In the genomic region with DNA sequence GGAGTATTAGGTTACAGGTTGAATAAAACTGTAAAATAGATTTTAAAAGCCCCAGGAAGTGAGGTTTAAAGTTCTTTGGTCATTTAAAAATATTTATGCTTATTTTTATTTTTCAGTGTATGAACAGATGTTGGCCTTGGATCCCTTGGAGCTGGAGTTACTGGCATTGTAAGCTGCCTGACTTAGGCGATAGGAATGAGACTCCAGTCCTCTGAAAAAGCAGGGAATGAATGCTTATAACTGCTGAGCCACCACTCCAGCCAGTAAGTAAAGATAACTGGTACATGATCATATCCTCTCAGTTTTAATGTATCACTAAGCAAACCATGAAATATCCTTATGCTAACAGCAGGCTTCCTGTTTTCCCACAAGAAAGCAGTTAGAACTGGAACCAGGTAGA, we compare ENCODE assay signal across 40 mouse cellular contexts. TPM values are rescaled to one million over a fixed set of nuclear protein-coding genes. Genes with fewer than 3 reads are reported as not detected.
A peak's percentile ranks its signal among the peaks of the same experiment; 100 is the strongest.
DNase-seq lines count a peak whose midpoint lies in the region; ATAC-seq and TF ChIP-seq lines count a peak whose summit lies in the region.
"Had no signal": no experiment of that assay in that cellular context is flagged by ENCODE, and none has a peak within 500 bp of the region (broad histone marks: within the 10 kb centered on the region; RNA-seq: fewer than 3 reads in every experiment).

No protein-coding gene starts in this region.

- TF ChIP-seq CTCF in gastrocnemius, adult 2 months (IDR thresholded peaks at IDR 0.05): no peak
- TF ChIP-seq CTCF in small intestine, adult 2 months (IDR thresholded peaks at IDR 0.05; ENCODE audit: extremely low read depth, insufficient read length, insufficient replicate concordance, low read depth, low read length): no peak

- no peak for ATAC-seq in kidney, embryonic 16.5 days (ENCODE audit: low FRiP score, low TSS enrichment)
- ATAC-seq: forebrain, postnatal 0 days; intestine, postnatal 0 days; midbrain, embryonic 15.5 days had no signal

- H3K4me3 ChIP-seq in gastrocnemius, adult 2 months: no peak overlapping the region
- no peak overlapping the region for H3K4me3 ChIP-seq in kidney, embryonic 16.5 days (ENCODE audit: low read length)
- no peak overlapping the region for H3K4me3 ChIP-seq in small intestine, adult 2 months (ENCODE audit: low read depth, low read length)
- H3K4me3 ChIP-seq: embryonic facial prominence, embryonic 13.5 days; erythroblast, embryonic 14.5 days; forebrain, embryonic 12.5 days; hindbrain, embryonic 13.5 days; liver, embryonic 15.5 days; lung, embryonic 15.5 days; midbrain, embryonic 10.5 days; midbrain, embryonic 15.5 days; neural tube, embryonic 12.5 days had no signal

- TF ChIP-seq POLR2A in small intestine, adult 2 months (IDR thresholded peaks at IDR 0.05; ENCODE audit: low read depth, low read length): no peak

- H3K27me3 ChIP-seq in kidney, embryonic 16.5 days (ENCODE audit: insufficient read depth, low read length): no peaks in the 10 kb centered on the region
- H3K27me3 ChIP-seq in small intestine, adult 2 months (ENCODE audit: control insufficient read depth, insufficient read depth, low read length): no peaks in the 10 kb centered on the region
- H3K27me3 ChIP-seq: embryonic facial prominence, embryonic 13.5 days; forebrain, embryonic 12.5 days; hindbrain, embryonic 13.5 days; liver, embryonic 15.5 days; lung, embryonic 15.5 days; midbrain, embryonic 15.5 days; neural tube, embryonic 12.5 days had no signal

- H3K9me3 ChIP-seq in kidney, embryonic 16.5 days (ENCODE audit: low read length): no peaks in the 10 kb centered on the region
- H3K9me3 ChIP-seq: embryonic facial prominence, embryonic 13.5 days; forebrain, embryonic 12.5 days; hindbrain, embryonic 13.5 days; liver, embryonic 15.5 days; lung, embryonic 15.5 days; midbrain, embryonic 10.5 days; midbrain, embryonic 15.5 days; neural tube, embryonic 12.5 days had no signal

- H3K4me2 ChIP-seq in kidney, embryonic 16.5 days (replicated peaks; ENCODE audit: low read depth, low read length): no peak overlapping the region
- H3K4me2 ChIP-seq: embryonic facial prominence, embryonic 13.5 days; forebrain, embryonic 12.5 days; hindbrain, embryonic 13.5 days; liver, embryonic 15.5 days; lung, embryonic 15.5 days; midbrain, embryonic 15.5 days; neural tube, embryonic 12.5 days had no signal

- 66% methylated on average over 1 of the region's 1 CpGs for WGBS in kidney, embryonic 16.5 days
- 57% methylated on average over 1 of the region's 1 CpGs for WGBS in small intestine, adult 2 months

- intact Hi-C loops in gastrocnemius, adult 2 months (cut with DNase I): no loop called here
- intact Hi-C loops in gastrocnemius, postnatal 14 days (cut with DNase I; ENCODE audit: low total_unique reads): no loop called here

- H3K4me1 ChIP-seq in kidney, embryonic 16.5 days (ENCODE audit: insufficient read depth, low read length): peaks cover 40% of the 10 kb centered on the region
- peaks cover 12% of the 10 kb centered on the region; the same call in 1 of the 2 replicates for H3K4me1 ChIP-seq in small intestine, adult 2 months (ENCODE audit: control insufficient read depth, insufficient read depth, insufficient read length, low read length)

- H3K27ac ChIP-seq in gastrocnemius, adult 2 months: peak overlapping the region; percentile 66
- 0 out of 2 replicates have a peak overlapping the region, but pooled peaks have one; percentile 3 for H3K27ac ChIP-seq in kidney, embryonic 16.5 days (ENCODE audit: low read length)
- H3K27ac ChIP-seq in small intestine, adult 2 months (ENCODE audit: insufficient read depth, low read depth, low read length): 0 out of 2 replicates have a peak overlapping the region, but pooled peaks have one; percentile 49
- H3K27ac ChIP-seq: embryonic facial prominence, embryonic 13.5 days; forebrain, embryonic 12.5 days; hindbrain, embryonic 13.5 days; liver, embryonic 15.5 days; lung, embryonic 15.5 days; midbrain, embryonic 10.5 days; midbrain, embryonic 15.5 days; neural tube, embryonic 12.5 days; stomach, postnatal 0 days had no signal

- DNase-seq in gastrocnemius, adult 2 months: no peak
- no peak for DNase-seq in gastrocnemius, postnatal 14 days
- no peak for DNase-seq in kidney, adult 8-10 months
- peak; percentile 73 for DNase-seq in NIH3T3 (ENCODE audit: low read depth)
- no peak for DNase-seq in cerebellum, adult 9-10 months
- DNase-seq: adrenal gland, postnatal 10 days; cerebellum, adult 11 months; cerebellum, postnatal 10 days; forebrain, postnatal 0 days; gastrocnemius, postnatal 10 days; heart, postnatal 4 days; kidney, postnatal 25 days; layer of hippocampus, postnatal 36 days; liver; right cerebral cortex, adult 18-20 months; thymus, adult 18-20 months; thymus, postnatal 25 days had no signal

- H3K9ac ChIP-seq in kidney, embryonic 16.5 days (replicated peaks; ENCODE audit: low read length): no peak overlapping the region
- H3K9ac ChIP-seq: forebrain, embryonic 12.5 days; forebrain, postnatal 0 days; hindbrain, embryonic 13.5 days; liver, embryonic 15.5 days; lung, embryonic 15.5 days; midbrain, embryonic 15.5 days; neural tube, embryonic 12.5 days had no signal

- H3K36me3 ChIP-seq in kidney, embryonic 16.5 days (ENCODE audit: insufficient read depth, low read length): no peaks in the 10 kb centered on the region
- peaks cover 2% of the 10 kb centered on the region; the same call in 1 of the 2 replicates for H3K36me3 ChIP-seq in small intestine, adult 2 months (ENCODE audit: control insufficient read depth, insufficient read depth, low read length)
- H3K36me3 ChIP-seq: embryonic facial prominence, embryonic 13.5 days; forebrain, embryonic 12.5 days; hindbrain, embryonic 13.5 days; liver, embryonic 15.5 days; lung, embryonic 15.5 days; midbrain, embryonic 15.5 days; neural tube, embryonic 12.5 days had no signal

RNA-seq across cellular contexts. Expression of gene Ahcyl1, which starts 8.1 kb away (rescaled TPM):
- 10 to 100 TPM; 30.0 to 33.0 TPM for total RNA-seq in gastrocnemius, adult 2 months (2021)
- total RNA-seq in gastrocnemius, postnatal 14 days (2021): 10 to 100 TPM; 37.5 to 38.9 TPM
- polyA plus RNA-seq in kidney, embryonic 16.5 days (2015; fragmentation: Nextera tagmentation; extraction: Ambion mirVana): 95.7 and 96.1 TPM in 2 replicates
- polyA plus RNA-seq in small intestine, adult 2 months (2012; rRNA removed): 31.6 and 34.9 TPM in 2 replicates

RNA-seq across cellular contexts. Expression of gene Strip1, which starts 56.7 kb away (rescaled TPM):
- total RNA-seq in gastrocnemius, adult 2 months (2021): 10 to 100 TPM; 16.6 to 20.4 TPM
- total RNA-seq in gastrocnemius, postnatal 14 days (2021): 10 to 100 TPM; 16.9 to 19.5 TPM
- 46.8 and 46.9 TPM in 2 replicates for polyA plus RNA-seq in kidney, embryonic 16.5 days (2015; fragmentation: Nextera tagmentation; extraction: Ambion mirVana)
- polyA plus RNA-seq in small intestine, adult 2 months (2012; rRNA removed): 26.0 and 46.9 TPM in 2 replicates

RNA-seq across cellular contexts. Expression of gene Gm10961, which starts 57.1 kb away (rescaled TPM):
- not detected for total RNA-seq in gastrocnemius, adult 2 months (2021)
- not detected for total RNA-seq in gastrocnemius, postnatal 14 days (2021)
- polyA plus RNA-seq in kidney, embryonic 16.5 days (2015; fragmentation: Nextera tagmentation; extraction: Ambion mirVana): not detected in 2 replicates
- not detected in 2 replicates for polyA plus RNA-seq in small intestine, adult 2 months (2012; rRNA removed)
- total RNA-seq: adrenal gland, postnatal 10 days; common myeloid progenitor, adult 5-6 weeks; forebrain, postnatal 0 days; gastrocnemius, postnatal 10 days; granulocyte monocyte progenitor cell, adult 5-6 weeks; heart, postnatal 4 days; layer of hippocampus, adult 8-10 months; layer of hippocampus, postnatal 36 days; left cerebral cortex, postnatal 14 days; megakaryocyte progenitor cell, adult 5-6 weeks; MEL had no signal
- polyA plus RNA-seq: embryonic facial prominence, embryonic 13.5 days; erythroblast, embryonic 14.5 days; forebrain, embryonic 12.5 days; forebrain, postnatal 0 days; heart, embryonic 14.5 days; hindbrain, embryonic 13.5 days; intestine, postnatal 0 days; kidney, embryonic 14.5 days; limb, embryonic 11.5 days; liver, embryonic 15.5 days; lung, embryonic 15.5 days; midbrain, embryonic 10.5 days; midbrain, embryonic 15.5 days; neural tube, embryonic 12.5 days; spleen, adult 2 months; stomach, postnatal 0 days had no signal

Comparison
In these comparisons a context has a peak if more than half of its experiments do, and no peak if none do; other contexts are left out.
1. H3K27ac ChIP-seq: peak in every context shown above with its lines; median percentile 66 in gastrocnemius, adult 2 months; 49 in small intestine, adult 2 months; 3 in kidney, embryonic 16.5 days.